Mouse (Mus musculus): ENCODE data around the gene Sh3bp1. TPM values are rescaled to one million over a fixed set of nuclear protein-coding genes. Genes with fewer than 3 reads are reported as not detected.

Gene Sh3bp1
- total RNA-seq, 2 experiments from 2014 or later: 3.3 to 3.6 TPM

- DNase-seq: peak; percentile 65
- intact Hi-C loops (cut with DNase I; ENCODE audit: low total_unique reads): no loop called here
Measured at GRCm38 (mm10) chr15:78931577-78931976, 32.0 kb downstream of the Sh3bp1 start.

GRCm38 (mm10) chr15:78934784-78935320, 35.3 kb downstream of the Sh3bp1 start, which contains the start of gene Nol12:
TSS of gene Nol12 (plus strand) at chr15:78934933.
- intact Hi-C loops (cut with DNase I; ENCODE audit: low total_unique reads): no loop called here
- DNase-seq: peak; percentile 75

GRCm38 (mm10) chr15:78936403-78936802, 36.8 kb downstream of the Sh3bp1 start:
- intact Hi-C loops (cut with DNase I; ENCODE audit: low total_unique reads): no loop called here
- no peak for DNase-seq

- no peak for DNase-seq
- intact Hi-C loops (cut with DNase I; ENCODE audit: low total_unique reads): no loop called here
Measured at GRCm38 (mm10) chr15:78937311-78937710, 37.7 kb downstream of the Sh3bp1 start.

GRCm38 (mm10) chr15:78937963-78938362, 38.4 kb downstream of the Sh3bp1 start:
- no peak for DNase-seq
- intact Hi-C loops (cut with DNase I; ENCODE audit: low total_unique reads): no loop called here

GRCm38 (mm10) chr15:78940325-78940724, 40.8 kb downstream of the Sh3bp1 start:
- no peak for DNase-seq
- intact Hi-C loops (cut with DNase I; ENCODE audit: low total_unique reads): no loop called here

GRCm38 (mm10) chr15:78942663-78943062, 43.1 kb downstream of the Sh3bp1 start:
- intact Hi-C loops (cut with DNase I; ENCODE audit: low total_unique reads): no loop called here
- DNase-seq: peak; percentile 81

GRCm38 (mm10) chr15:78946232-78946631, 46.7 kb downstream of the Sh3bp1 start:
- intact Hi-C loops (cut with DNase I; ENCODE audit: low total_unique reads): no loop called here
- no peak for DNase-seq

- DNase-seq: peak; percentile 90
- intact Hi-C loops (cut with DNase I; ENCODE audit: low total_unique reads): no loop called here
Measured at GRCm38 (mm10) chr15:78947657-78948056, 48.1 kb downstream of the Sh3bp1 start, which contains the start of gene Triobp. TSS of gene Triobp (plus strand) at chr15:78947724.

GRCm38 (mm10) chr15:78948152-78948725, 48.7 kb downstream of the Sh3bp1 start:
- DNase-seq: no peak
- intact Hi-C loops (cut with DNase I; ENCODE audit: low total_unique reads): no loop called here

- intact Hi-C loops (cut with DNase I; ENCODE audit: low total_unique reads): no loop called here
- DNase-seq: no peak
Measured at GRCm38 (mm10) chr15:78948883-78949282, 49.3 kb downstream of the Sh3bp1 start.

GRCm38 (mm10) chr15:78955663-78956062, 56.1 kb downstream of the Sh3bp1 start:
- no peak for DNase-seq
- intact Hi-C loops (cut with DNase I; ENCODE audit: low total_unique reads): no loop called here

- DNase-seq: no peak
- intact Hi-C loops (cut with DNase I; ENCODE audit: low total_unique reads): no loop called here
Measured at GRCm38 (mm10) chr15:78956351-78956750, 56.8 kb downstream of the Sh3bp1 start.

GRCm38 (mm10) chr15:78957021-78957420, 57.5 kb downstream of the Sh3bp1 start:
- intact Hi-C loops (cut with DNase I; ENCODE audit: low total_unique reads): no loop called here
- no peak for DNase-seq

- no peak for DNase-seq
- intact Hi-C loops (cut with DNase I; ENCODE audit: low total_unique reads): no loop called here
Measured at GRCm38 (mm10) chr15:78959537-78959936, 60.0 kb downstream of the Sh3bp1 start.

GRCm38 (mm10) chr15:78960088-78960487, 60.5 kb downstream of the Sh3bp1 start:
- peak; percentile 85 for DNase-seq
- intact Hi-C loops (cut with DNase I; ENCODE audit: low total_unique reads): no loop called here

Small RNA genes within 50 kb of the gene (microRNA-seq; reads per million reads assigned to microRNA genes)
- gene Mir6955: 0 to 0.32 reads per million in 2 experiments

Other genes with a start within 250 kb of the Sh3bp1 start
- gene Elfn2, start 181.0 kb upstream of the Sh3bp1 start, total RNA-seq (2021): under 1 TPM; 0.07 to 0.62 TPM
- 1 to 10 TPM; 5.6 to 7.1 TPM for gene Mfng, start 126.3 kb upstream of the Sh3bp1 start, total RNA-seq (2021)
- 1 to 10 TPM; 9.6 to 9.7 TPM for gene Card10, start 96.7 kb upstream of the Sh3bp1 start, total RNA-seq (2021)
- gene Cdc42ep1, start 57.1 kb upstream of the Sh3bp1 start, total RNA-seq (2021): 10 to 100 TPM; 22.7 to 23.6 TPM
- not detected for gene Lgals2, start 44.2 kb upstream of the Sh3bp1 start, total RNA-seq (2021)
- 10 to 100 TPM; 28.0 to 28.2 TPM for gene Gga1, start 22.6 kb upstream of the Sh3bp1 start, total RNA-seq (2021)
- gene Gm49510, start 101 bp upstream of the Sh3bp1 start, total RNA-seq (2021): not detected
- 1 to 10 TPM; 4.8 to 6.8 TPM for gene Pdxp, start 14.2 kb downstream of the Sh3bp1 start, total RNA-seq (2021)
- 100 to 1,000 TPM; 398 to 459 TPM for gene Lgals1, start 27.0 kb downstream of the Sh3bp1 start, total RNA-seq (2021)
- gene Nol12, start 35.2 kb downstream of the Sh3bp1 start, total RNA-seq (2021): 10 to 100 TPM; 28.3 to 30.3 TPM
- gene Triobp, start 48.0 kb downstream of the Sh3bp1 start, total RNA-seq (2021): 10 to 100 TPM; 57.9 to 80.0 TPM
- gene H1f0, start 128.7 kb downstream of the Sh3bp1 start, total RNA-seq (2021): 100 to 1,000 TPM; 129 to 164 TPM
- under 1 TPM in 1 of 2 experiments, not detected in 1; 0.23 TPM for gene Galr3, start 142.1 kb downstream of the Sh3bp1 start, total RNA-seq (2021)
- gene Ankrd54, start 163.1 kb downstream of the Sh3bp1 start, total RNA-seq (2021): 1 to 10 TPM; 5.4 to 6.1 TPM
- gene Eif3l, start 175.4 kb downstream of the Sh3bp1 start, total RNA-seq (2021): 10 to 100 TPM; 65.8 to 69.7 TPM
- 10 to 100 TPM; 14.4 to 15.8 TPM for gene Micall1, start 209.1 kb downstream of the Sh3bp1 start, total RNA-seq (2021)
- 10 to 100 TPM; 62.4 to 74.9 TPM for gene Polr2f, start 241.2 kb downstream of the Sh3bp1 start, total RNA-seq (2021)
- gene 1700088E04Rik, start 241.5 kb downstream of the Sh3bp1 start, total RNA-seq (2021): 1 to 10 TPM in 1 of 2 experiments, under 1 TPM in 1; 0.43 to 1.1 TPM

All from gastrocnemius, postnatal 14 days (tissue).